Mouse (Mus musculus) forebrain, embryonic 11.5 days (tissue): Measurements from ENCODE around the gene Amotl1. TPM values are rescaled to one million over a fixed set of nuclear protein-coding genes. Genes with fewer than 3 reads are reported as not detected.

Experiments used
- ATAC-seq: fragments of 200-750 bp; cut with Nextera tagmentation; replicated peaks from 2 replicates; pipeline ENCODE4 v1.8.0; 2017; ENCODE audit warnings: moderate TSS enrichment; ENCODE audit not compliant: low FRiP score
- DNase-seq: peaks from one replicate; pipeline ENCODE4 v3.0.0-alpha.2; 2017; ENCODE audit warnings: low spot score
- H3K27ac ChIP-seq: fragments of 300-500 bp; sonication (generic); 2 replicates; pipeline ENCODE4 v1.5.1; 2014; ENCODE audit warnings: low read depth, low read length
- H3K27me3 ChIP-seq: fragments of 300-500 bp; sonication (generic); 2 replicates; pipeline ENCODE4 v1.6.1; 2014; ENCODE audit warnings: mild to moderate bottlenecking, low read length, mixed read lengths; ENCODE audit not compliant: control insufficient read depth, insufficient read depth
- H3K36me3 ChIP-seq: fragments of 300-500 bp; sonication (generic); 2 replicates; pipeline ENCODE4 v1.6.1; 2014; ENCODE audit warnings: mild to moderate bottlenecking, low read length, moderate library complexity, mixed read lengths; ENCODE audit not compliant: control insufficient read depth, insufficient read depth
- H3K4me1 ChIP-seq: fragments of 300-500 bp; sonication (generic); replicated peaks from 2 replicates; pipeline ENCODE4 v1.6.1; 2014; ENCODE audit warnings: low read length, mixed read lengths; ENCODE audit not compliant: control insufficient read depth, insufficient read depth
- H3K4me2 ChIP-seq: fragments of 300-500 bp; sonication (generic); 2 replicates; pipeline ENCODE4 v1.6.1; 2014; ENCODE audit warnings: low read depth, mild to moderate bottlenecking, low read length, moderate library complexity, mixed read lengths; ENCODE audit not compliant: severe bottlenecking
- H3K4me3 ChIP-seq: fragments of 300-500 bp; sonication (generic); 2 replicates; pipeline ENCODE4 v1.5.1; 2014; ENCODE audit warnings: low read depth, low read length
- H3K9ac ChIP-seq: fragments of 300-500 bp; sonication (generic); 2 replicates; pipeline ENCODE4 v1.6.1; 2014; ENCODE audit warnings: low read length
- H3K9me3 ChIP-seq: fragments of 300-500 bp; sonication (generic); 2 replicates; pipeline ENCODE4 v1.6.1; 2016; ENCODE audit warnings: low read length, mixed read lengths; ENCODE audit not compliant: control insufficient read depth
- WGBS: fragments of 180-500 bp; shearing (Covaris S2); extraction: QIAGEN DNeasy Blood & Tissue Kit; methylation state at CpG from one replicate; pipeline ENCODE4 v1.1.7; 2014; 5-methylcytosine and 5-hydroxymethylcytosine counted together
- polyA plus RNA-seq: library from polyadenylated mRNA; unstranded; fragments of >200 nt; fragmentation: Nextera tagmentation; extraction: Ambion mirVana; gene quantifications from 2 replicates; pipeline ENCODE4 v1.2.1, GENCODE M21; 2014

Gene Amotl1
- polyA plus RNA-seq, 1 experiment from 2014 or later, result 19.4 TPM

DNA sequence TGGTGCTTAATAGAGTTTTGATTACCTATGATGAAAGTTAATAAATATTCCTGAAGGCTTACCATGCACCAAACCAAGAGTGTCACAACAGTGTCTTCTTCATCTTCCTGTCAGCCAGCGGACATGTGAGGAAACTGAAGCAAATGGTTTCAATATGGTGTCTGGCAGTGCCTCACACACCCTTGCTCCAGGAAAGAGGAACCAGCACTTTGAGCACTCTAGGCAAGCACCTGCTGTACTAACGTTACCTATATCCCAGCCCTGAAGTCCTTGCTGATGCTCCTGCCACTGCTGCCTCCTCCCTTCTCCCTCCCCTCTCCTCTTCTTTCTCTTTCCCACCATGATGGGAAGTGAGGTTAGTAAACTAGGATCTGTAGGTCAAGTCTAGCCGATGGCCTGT, 80.4 kb downstream of the Amotl1 start:
- Histone ChIP-seq H3K27me3 (no peaks in the 10 kb centered on the region), H3K4me3 (no peak overlapping the region), H3K9me3 (no peaks in the 10 kb centered on the region), H3K4me2 (no peak overlapping the region), H3K9ac (no peak overlapping the region), H3K36me3 (no peaks in the 10 kb centered on the region; the same call in none of the 2 replicates), H3K4me1 (no peaks in the 10 kb centered on the region), H3K27ac (no peak overlapping the region)
- 96% methylated on average over 3 of the region's 3 CpGs for WGBS
- no peak for DNase-seq
- ATAC-seq, result no peak

DNA sequence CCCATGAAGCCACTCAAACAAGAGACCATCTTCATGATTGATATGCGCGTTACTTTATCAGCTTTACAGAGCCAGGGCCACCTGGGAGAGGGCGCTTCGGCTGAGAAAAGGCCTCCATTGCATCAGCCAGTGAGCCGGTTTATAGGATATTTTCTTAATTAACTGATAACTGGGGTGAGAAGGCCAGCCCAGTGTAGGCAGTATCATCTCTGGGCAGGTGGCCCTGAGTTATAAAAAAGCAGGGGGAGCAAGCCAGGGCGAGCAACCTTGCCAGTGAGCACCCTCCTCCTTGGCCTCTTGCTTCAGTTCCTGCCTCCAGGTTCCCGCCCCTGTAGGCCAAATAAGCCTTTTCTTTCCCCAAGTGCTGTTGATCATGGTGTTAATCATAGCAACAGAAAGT, 81.5 kb downstream of the Amotl1 start:
- Histone ChIP-seq H3K4me3 (no peak overlapping the region), H3K27me3 (no peaks in the 10 kb centered on the region), H3K9ac (no peak overlapping the region), H3K9me3 (no peaks in the 10 kb centered on the region), H3K4me2 (no peak overlapping the region), H3K4me1 (no peaks in the 10 kb centered on the region), H3K36me3 (no peaks in the 10 kb centered on the region; the same call in none of the 2 replicates), H3K27ac (no peak overlapping the region)
- 94% methylated on average over 7 of the region's 7 CpGs for WGBS
- DNase-seq, result no peak
- ATAC-seq, result no peak

DNA sequence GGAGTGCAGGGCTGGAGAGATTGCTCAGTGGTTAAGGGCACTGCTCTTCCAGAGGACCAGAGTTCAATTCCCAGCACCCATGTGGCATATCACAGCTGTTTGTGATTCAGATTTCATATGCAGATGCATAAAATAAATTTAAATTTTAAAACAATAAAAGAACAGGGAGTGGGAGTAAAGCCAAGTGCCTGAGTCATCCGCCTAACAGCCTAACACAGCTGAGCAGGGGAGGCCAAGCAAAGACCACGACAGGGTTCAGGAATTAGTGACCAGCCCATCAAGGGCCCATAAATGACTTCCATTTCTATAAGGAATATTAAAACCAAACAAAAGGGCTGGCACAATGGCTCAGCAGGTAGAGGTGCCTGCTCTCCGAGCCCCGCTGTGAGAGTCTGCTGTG, 84.3 kb downstream of the Amotl1 start:
- Histone ChIP-seq H3K4me3 (no peak overlapping the region), H3K27ac (no peak overlapping the region), H3K4me1 (no peaks in the 10 kb centered on the region), H3K4me2 (no peak overlapping the region), H3K27me3 (no peaks in the 10 kb centered on the region), H3K36me3 (peaks cover 2% of the 10 kb centered on the region), H3K9me3 (no peaks in the 10 kb centered on the region), H3K9ac (no peak overlapping the region)
- no peak for DNase-seq
- WGBS, result 72% methylated on average over 4 of the region's 4 CpGs
- ATAC-seq, result no peak

DNA sequence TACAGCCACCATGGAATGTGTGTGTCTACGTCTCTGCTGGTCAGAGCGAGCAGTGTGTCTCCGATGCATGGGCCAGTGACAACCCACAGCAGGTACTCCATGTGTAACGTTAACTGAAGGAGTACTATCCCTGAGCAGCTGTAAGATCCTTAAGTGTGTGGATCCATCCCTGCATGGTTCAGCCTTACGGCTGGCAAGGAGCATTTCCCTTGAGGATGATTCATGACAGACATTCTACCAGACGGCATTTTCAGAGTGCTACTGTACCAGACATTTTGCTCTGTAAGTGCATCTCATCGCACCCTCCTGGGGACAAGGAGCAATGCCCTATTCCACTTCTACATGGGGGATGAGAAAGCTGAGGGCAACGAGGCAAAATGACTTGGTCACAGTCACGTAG, 84.9 kb downstream of the Amotl1 start:
- Histone ChIP-seq H3K9me3 (no peaks in the 10 kb centered on the region), H3K4me2 (no peak overlapping the region), H3K27ac (no peak overlapping the region), H3K4me3 (no peak overlapping the region), H3K27me3 (no peaks in the 10 kb centered on the region), H3K4me1 (no peaks in the 10 kb centered on the region), H3K36me3 (peaks cover 3% of the 10 kb centered on the region), H3K9ac (no peak overlapping the region)
- no peak for ATAC-seq
- 88% methylated on average over 9 of the region's 9 CpGs for WGBS
- no peak for DNase-seq

DNA sequence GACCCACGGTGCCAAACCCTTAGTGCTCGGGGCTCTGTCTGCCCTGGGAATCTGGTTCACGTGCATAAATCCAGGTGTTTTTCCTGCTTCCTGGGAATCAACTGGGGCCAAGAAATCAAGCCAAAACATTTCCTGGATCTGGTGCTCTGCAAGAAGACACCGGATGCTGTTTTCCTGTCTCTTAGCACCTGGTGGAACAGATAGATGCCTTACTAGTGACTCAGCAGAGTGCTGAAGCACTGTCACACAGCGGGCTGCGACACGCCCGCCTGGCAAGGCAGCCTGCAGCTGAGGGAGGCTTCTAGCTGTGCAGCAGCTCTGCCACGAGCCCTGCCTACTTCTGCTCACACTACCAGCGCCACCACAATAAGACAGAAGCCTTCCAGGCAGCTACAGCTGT, 85.4 kb downstream of the Amotl1 start:
- no peaks in the 10 kb centered on the region for H3K27me3 ChIP-seq
- no peak for DNase-seq
- ATAC-seq, result no peak

DNA sequence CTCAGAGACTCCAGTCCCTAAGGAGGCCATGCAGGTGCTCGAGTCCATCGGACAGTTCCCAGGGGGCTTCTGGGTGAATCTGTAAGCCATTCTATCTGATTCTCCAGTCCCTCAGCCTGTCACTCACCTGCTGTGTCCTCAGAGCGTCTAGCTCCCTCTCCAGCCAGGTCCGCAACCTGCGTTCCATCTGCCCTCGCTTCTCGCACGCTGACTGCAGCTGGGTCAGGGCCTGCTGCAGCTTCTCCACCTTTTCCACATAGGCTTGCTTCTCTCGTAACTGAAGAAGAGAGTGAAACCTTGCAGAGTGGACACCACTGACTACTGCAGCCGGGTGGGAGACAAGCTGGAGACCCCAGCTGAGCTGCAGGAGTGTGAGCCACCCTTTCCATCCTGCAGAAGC, 86.5 kb downstream of the Amotl1 start:
- Histone ChIP-seq H3K27me3 (no peaks in the 10 kb centered on the region), H3K9me3 (no peaks in the 10 kb centered on the region), H3K4me2 (no peak overlapping the region), H3K27ac (no peak overlapping the region), H3K4me3 (no peak overlapping the region), H3K9ac (no peak overlapping the region), H3K36me3 (peaks cover 3% of the 10 kb centered on the region), H3K4me1 (no peaks in the 10 kb centered on the region)
- DNase-seq (no peak), ATAC-seq (no peak)
- WGBS, result 92% methylated on average over 10 of the region's 10 CpGs

More for the DNA sequence above, 85.4 kb downstream of the Amotl1 start:
- Histone ChIP-seq H3K9ac (no peak overlapping the region), H3K36me3 (peaks cover 3% of the 10 kb centered on the region), H3K27ac (no peak overlapping the region), H3K4me1 (no peaks in the 10 kb centered on the region), H3K9me3 (no peaks in the 10 kb centered on the region), H3K4me3 (no peak overlapping the region), H3K4me2 (no peak overlapping the region)
- 86% methylated on average over 10 of the region's 10 CpGs for WGBS

DNA sequence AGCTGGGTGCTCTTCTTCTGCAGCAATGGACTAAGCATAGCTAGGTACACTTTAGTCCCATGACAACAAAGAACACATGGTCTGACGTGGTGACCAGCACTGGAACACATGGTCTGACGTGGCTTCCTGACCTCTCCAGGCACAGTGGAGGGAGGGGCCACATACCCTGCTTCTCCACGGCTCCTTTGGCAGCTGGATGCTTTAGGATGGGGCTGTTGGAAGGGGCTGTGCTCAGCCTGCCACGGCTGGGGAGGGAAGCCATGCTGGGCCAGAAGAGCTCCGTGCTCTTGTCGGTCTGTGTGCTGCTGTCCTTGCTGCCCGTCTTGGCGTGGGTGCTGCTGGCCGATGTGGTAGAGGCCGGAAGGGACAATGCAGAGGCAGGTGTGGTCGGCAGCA, 96.5 kb downstream of the Amotl1 start:
- no peaks in the 10 kb centered on the region for H3K27me3 ChIP-seq
- no peaks in the 10 kb centered on the region for H3K9me3 ChIP-seq
- DNase-seq, result no peak
- 83% methylated on average over 11 of the region's 11 CpGs for WGBS
- no peak overlapping the region for H3K4me2 ChIP-seq
- no peaks in the 10 kb centered on the region for H3K4me1 ChIP-seq
- H3K36me3 ChIP-seq, result peaks cover 12% of the 10 kb centered on the region
- no peak overlapping the region for H3K27ac ChIP-seq
- H3K4me3 ChIP-seq, result no peak overlapping the region
- ATAC-seq, result no peak
- no peak overlapping the region for H3K9ac ChIP-seq

DNA sequence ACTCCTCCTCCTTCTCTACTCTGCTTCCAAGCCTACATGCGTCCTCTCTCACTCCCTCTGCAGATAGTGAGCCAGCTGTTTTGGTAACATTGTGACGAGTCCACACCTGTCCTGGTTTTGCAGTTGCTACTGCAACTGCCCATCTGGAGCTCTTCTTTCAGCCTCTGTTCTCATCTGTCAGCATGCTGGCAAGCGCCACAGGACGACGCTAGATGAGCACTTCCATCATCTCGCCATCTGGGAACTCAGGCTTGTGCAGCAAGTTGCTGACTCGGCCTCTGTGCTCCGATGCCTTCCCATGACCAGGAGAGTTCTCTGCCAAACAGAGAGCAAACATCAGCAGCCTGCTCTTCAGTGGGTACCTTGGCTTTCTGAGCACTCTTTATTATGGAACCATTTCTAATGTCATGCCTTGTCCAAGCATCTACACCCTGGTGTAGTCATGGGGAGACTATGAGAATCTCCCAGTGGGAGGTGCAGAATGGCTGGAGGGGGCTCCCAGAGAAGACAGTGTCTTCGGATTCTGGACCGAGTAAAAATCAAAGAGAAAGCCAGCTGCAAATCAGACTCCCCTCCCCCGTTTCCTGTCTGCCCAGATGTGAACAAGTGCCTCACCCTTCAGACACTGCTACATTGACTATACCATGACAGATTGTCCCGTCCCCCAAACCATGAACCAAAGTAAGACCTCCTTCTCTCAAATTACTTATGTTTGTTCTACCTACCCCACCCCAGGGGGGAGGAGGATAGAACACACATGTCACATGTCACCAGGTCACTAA, 97.1 kb downstream of the Amotl1 start:
- Histone ChIP-seq H3K4me1 (no peaks in the 10 kb centered on the region), H3K27me3 (no peaks in the 10 kb centered on the region), H3K9me3 (no peaks in the 10 kb centered on the region), H3K9ac (no peak overlapping the region), H3K27ac (no peak overlapping the region), H3K4me3 (no peak overlapping the region), H3K4me2 (no peak overlapping the region), H3K36me3 (peaks cover 12% of the 10 kb centered on the region)
- no peak for ATAC-seq
- WGBS, result 89% methylated on average over 12 of the region's 12 CpGs
- no peak for DNase-seq
